In genomic region chr4:119815133-119815792, GRCm38 (mm10) we compare ENCODE assay signal across 8 mouse cellular contexts.
DNase-seq lines count a peak whose midpoint lies in the region; ATAC-seq and TF ChIP-seq lines count a peak whose summit lies in the region.

No protein-coding gene starts in this region.

- H3K36me3 ChIP-seq in heart, adult 2 months (ENCODE audit: control insufficient read depth, insufficient read depth, low read length) = peaks cover 7% of the 10 kb centered on the region
- no peaks in the 10 kb centered on the region for H3K36me3 ChIP-seq in limb, embryonic 14.5 days (ENCODE audit: control insufficient read depth, insufficient read depth, low read length)
- no peaks in the 10 kb centered on the region for H3K36me3 ChIP-seq in neural tube, embryonic 14.5 days (ENCODE audit: control insufficient read depth, insufficient read depth, low read length)

- peak overlapping the region; percentile 61 for H3K4me2 ChIP-seq in limb, embryonic 14.5 days (replicated peaks; ENCODE audit: low read depth, low read length, severe bottlenecking)
- peak overlapping the region; percentile 60 for H3K4me2 ChIP-seq in neural tube, embryonic 14.5 days (ENCODE audit: low read depth, low read length)

- 24% methylated on average over 7 of the region's 7 CpGs for WGBS in heart, adult 2 months
- 15% methylated on average over 7 of the region's 7 CpGs for WGBS in limb, embryonic 14.5 days
- 6% methylated on average over 7 of the region's 7 CpGs for WGBS in neural tube, embryonic 14.5 days

- no peaks in the 10 kb centered on the region for H3K27me3 ChIP-seq in heart, adult 2 months (ENCODE audit: control insufficient read depth, insufficient read depth, low read length)
- H3K27me3 ChIP-seq in limb, embryonic 14.5 days (ENCODE audit: control insufficient read depth, insufficient read depth, low read length) = peaks cover 32% of the 10 kb centered on the region
- H3K27me3 ChIP-seq in neural tube, embryonic 14.5 days (ENCODE audit: control insufficient read depth, insufficient read depth, low read length) = no peaks in the 10 kb centered on the region

- peaks cover 16% of the 10 kb centered on the region for H3K4me1 ChIP-seq in heart, adult 2 months (ENCODE audit: control insufficient read depth, insufficient read depth, low read length)
- H3K4me1 ChIP-seq in embryonic fibroblast, embryonic 13.5 days (ENCODE audit: control insufficient read depth, insufficient read depth, low read length) = no peaks in the 10 kb centered on the region
- peaks cover 4% of the 10 kb centered on the region for H3K4me1 ChIP-seq in limb, embryonic 14.5 days (ENCODE audit: control insufficient read depth, insufficient read depth, low read length)
- H3K4me1 ChIP-seq in neural tube, embryonic 14.5 days (ENCODE audit: control insufficient read depth, insufficient read depth, low read length) = peaks cover 22% of the 10 kb centered on the region

- peak overlapping the region; percentile 57 for H3K4me3 ChIP-seq in heart, adult 2 months
- peak overlapping the region; percentile 39; the same call in 1 of the 2 replicates for H3K4me3 ChIP-seq in embryonic fibroblast, embryonic 13.5 days (ENCODE audit: insufficient read depth, low read length)
- H3K4me3 ChIP-seq in limb, embryonic 14.5 days (replicated peaks; ENCODE audit: low read length) = peak overlapping the region; percentile 37
- H3K4me3 ChIP-seq in neural tube, embryonic 14.5 days (ENCODE audit: low read depth, low read length) = peak overlapping the region; percentile 51

- TF ChIP-seq CTCF in heart, adult 2 months (IDR thresholded peaks at IDR 0.05) = no peak
- TF ChIP-seq CTCF in embryonic fibroblast, embryonic 13.5 days (IDR thresholded peaks at IDR 0.05; ENCODE audit: borderline replicate concordance, insufficient read depth, low read length) = no peak

- no peak for ATAC-seq in limb, embryonic 14.5 days (ENCODE audit: low FRiP score, low read depth)
- ATAC-seq in neural tube, embryonic 14.5 days (ENCODE audit: low read depth) = peak; percentile 38; the same call in 1 of the 2 replicates

- TF ChIP-seq POLR2A in heart, adult 2 months (IDR thresholded peaks at IDR 0.05; ENCODE audit: insufficient read depth, low read depth, low read length) = no peak
- TF ChIP-seq POLR2A in embryonic fibroblast, embryonic 13.5 days (IDR thresholded peaks at IDR 0.05; ENCODE audit: low read depth, low read length) = no peak
- no peak for TF ChIP-seq POLR2A in limb, embryonic 14.5 days (IDR thresholded peaks at IDR 0.05; ENCODE audit: borderline replicate concordance, extremely low read depth, insufficient read depth, insufficient read length)

- DNase-seq in heart, adult 2 months = no peak
- no peak for DNase-seq in heart, adult 9 months (ENCODE audit: low spot score in 2 of 2)
- DNase-seq in ES-CJ7 (ENCODE audit: low read depth, low spot score) = peak; percentile 93
- DNase-seq in limb, embryonic 14.5 days (ENCODE audit: low spot score) = no peak
- DNase-seq in thymus, postnatal 25 days = no peak
- DNase-seq in thymus, postnatal 4 days = no peak

- TF ChIP-seq EP300 in heart, adult 2 months (IDR thresholded peaks at IDR 0.05; ENCODE audit: insufficient read depth, low read depth, low read length) = no peak

- H3K27ac ChIP-seq in heart, adult 2 months = peak overlapping the region; percentile 81
- H3K27ac ChIP-seq in embryonic fibroblast, embryonic 13.5 days (ENCODE audit: insufficient read depth, low read length) = no peak overlapping the region
- H3K27ac ChIP-seq in limb, embryonic 14.5 days (replicated peaks; ENCODE audit: low read depth, low read length) = no peak overlapping the region
- H3K27ac ChIP-seq in neural tube, embryonic 14.5 days (ENCODE audit: low read depth, low read length) = peak overlapping the region; percentile 76

- H3K9me3 ChIP-seq in limb, embryonic 14.5 days (ENCODE audit: control insufficient read depth, low read length) = no peaks in the 10 kb centered on the region
- H3K9me3 ChIP-seq in neural tube, embryonic 14.5 days (ENCODE audit: control insufficient read depth, low read length) = no peaks in the 10 kb centered on the region

- intact Hi-C loops in heart, adult 2 months (cut with DNase I) = loop anchor here (2.0 to 10.0 kb wide), 3 partner anchors 22 to 290 kb away; no protein-coding TSS in a partner anchor

- H3K9ac ChIP-seq in heart, adult 2 months (ENCODE audit: low read depth, low read length) = peak overlapping the region; percentile 94
- peak overlapping the region; percentile 36 for H3K9ac ChIP-seq in limb, embryonic 14.5 days (ENCODE audit: low read depth, low read length, severe bottlenecking)
- peak overlapping the region; percentile 70 for H3K9ac ChIP-seq in neural tube, embryonic 14.5 days (replicated peaks; ENCODE audit: low read depth, low read length)

- H3K79me2 ChIP-seq in heart, adult 2 months (replicated peaks; ENCODE audit: control insufficient read depth, insufficient read depth, low read length) = peaks cover 2% of the 10 kb centered on the region; the same call in 1 of the 2 replicates

Comparison
In these comparisons a context has a peak if more than half of its experiments do, and no peak if none do; other contexts are left out.
1. H3K27ac ChIP-seq: peak in heart, adult 2 months (single experiment) and neural tube, embryonic 14.5 days (single experiment); none in embryonic fibroblast, embryonic 13.5 days (single experiment) and limb, embryonic 14.5 days (single experiment).
2. H3K9ac ChIP-seq: peak in every context shown above with its lines; median percentile 94 in heart, adult 2 months; 70 in neural tube, embryonic 14.5 days; 36 in limb, embryonic 14.5 days.
3. Peak in every context shown above with its lines, with median percentiles within 50 percentile points of each other: H3K4me3 ChIP-seq.